Mouse (Mus musculus) intestine, postnatal 0 days (tissue): ENCODE results near the gene Heatr4. TPM values are rescaled to one million over a fixed set of nuclear protein-coding genes. Genes with fewer than 3 reads are reported as not detected.

Experiments used
- ATAC-seq: fragments of 200-750 bp; cut with Nextera tagmentation; 2 replicates; pipeline ENCODE4 v1.8.0; 2017; ENCODE audit warnings: mild to moderate bottlenecking, moderate TSS enrichment, moderate library complexity
- H3K27ac ChIP-seq: fragments of 300-500 bp; sonication (generic); 2 replicates; pipeline ENCODE4 v1.5.1; 2014; ENCODE audit warnings: mild to moderate bottlenecking, low read depth, low read length, moderate library complexity
- H3K27me3 ChIP-seq: fragments of 300-500 bp; sonication (generic); replicated peaks from 2 replicates; pipeline ENCODE4 v1.6.1; 2014; ENCODE audit warnings: low read length, mixed read lengths; ENCODE audit not compliant: control insufficient read depth, insufficient read depth
- H3K36me3 ChIP-seq: fragments of 300-500 bp; sonication (generic); 2 replicates; pipeline ENCODE4 v1.6.1; 2014; ENCODE audit warnings: mild to moderate bottlenecking, moderate library complexity; ENCODE audit not compliant: control insufficient read depth, insufficient read depth
- H3K4me1 ChIP-seq: fragments of 300-500 bp; sonication (generic); replicated peaks from 2 replicates; pipeline ENCODE4 v1.6.1; 2014; ENCODE audit warnings: antibody characterized with exemption, low read length, mixed read lengths; ENCODE audit not compliant: control insufficient read depth, insufficient read depth
- H3K4me2 ChIP-seq: fragments of 300-500 bp; sonication (generic); replicated peaks from 2 replicates; pipeline ENCODE4 v1.6.1; 2014; ENCODE audit warnings: low read depth, mild to moderate bottlenecking, moderate library complexity
- H3K4me3 ChIP-seq: fragments of 300-500 bp; sonication (generic); 2 replicates; pipeline ENCODE4 v1.5.1; 2014; ENCODE audit warnings: low read depth, low read length
- H3K9ac ChIP-seq: fragments of 300-500 bp; sonication (generic); 2 replicates; pipeline ENCODE4 v1.6.1; 2014; ENCODE audit warnings: mild to moderate bottlenecking, low read depth, low read length
- H3K9me3 ChIP-seq: fragments of 300-500 bp; sonication (generic); 2 replicates; pipeline ENCODE4 v1.6.1; 2016; ENCODE audit warnings: mixed run types; ENCODE audit not compliant: control insufficient read depth
- CTCF ChIP-seq: sonication (generic); IDR thresholded peaks from 2 replicates; pipeline ENCODE4 v1.5.1; 2016; ENCODE audit warnings: low read depth, mild to moderate bottlenecking, control low read depth, antibody characterized with exemption, moderate library complexity
- WGBS: fragments of 180-500 bp; shearing (Covaris S2); extraction: QIAGEN DNeasy Blood & Tissue Kit; methylation state at CpG from one replicate; pipeline ENCODE4 v1.1.7; 2014; 5-methylcytosine and 5-hydroxymethylcytosine counted together
- polyA plus RNA-seq: library from polyadenylated mRNA; unstranded; fragments of >200 nt; fragmentation: Nextera tagmentation; extraction: Ambion mirVana; gene quantifications from 2 replicates; pipeline ENCODE4 v1.2.1, GENCODE M21; 2015

Heatr4 gene
- polyA plus RNA-seq, 1 experiment from 2014 or later: 0.04 TPM

GRCm38 (mm10) chr12:83914202-83914740 is 70.4 kb downstream of the Heatr4 start:
- H3K4me3 ChIP-seq: no peak overlapping the region
- WGBS: 72% methylated on average over 4 of the region's 4 CpGs
- no peak overlapping the region for H3K4me2 ChIP-seq
- H3K36me3 ChIP-seq: no peaks in the 10 kb centered on the region
- no peak overlapping the region for H3K9ac ChIP-seq
- no peaks in the 10 kb centered on the region for H3K27me3 ChIP-seq
- no peaks in the 10 kb centered on the region for H3K9me3 ChIP-seq
- peak overlapping the region; percentile 46; the same call in 1 of the 2 replicates for H3K27ac ChIP-seq
- H3K4me1 ChIP-seq: peaks cover 2% of the 10 kb centered on the region; the same call in 1 of the 2 replicates
- TF ChIP-seq CTCF: no peak
- no peak for ATAC-seq

- 29% methylated on average over 2 of the region's 2 CpGs for WGBS
- H3K9me3 ChIP-seq: no peaks in the 10 kb centered on the region
- H3K27me3 ChIP-seq: no peaks in the 10 kb centered on the region
- TF ChIP-seq CTCF: no peak
- no peak overlapping the region for H3K4me3 ChIP-seq
- H3K36me3 ChIP-seq: no peaks in the 10 kb centered on the region
- no peak overlapping the region for H3K4me2 ChIP-seq
- H3K9ac ChIP-seq: no peak overlapping the region
- 0 out of 2 replicates have a peak, but pooled peaks cover 2% of the 10 kb centered on the region for H3K4me1 ChIP-seq
- ATAC-seq: peak; percentile 94
- peak overlapping the region; percentile 69; the same call in 1 of the 2 replicates for H3K27ac ChIP-seq
Observed at GRCm38 (mm10) chr12:83910451-83910850, 74.2 kb downstream of the Heatr4 start.

Other genes starting within 250 kb of the Heatr4 start
- gene Papln, start 221.2 kb downstream of the Heatr4 start, polyA plus RNA-seq: 1.7 and 1.8 TPM in 2 replicates
- gene Numb, start 62.9 kb downstream of the Heatr4 start, polyA plus RNA-seq: 28.9 and 34.4 TPM in 2 replicates
- 11.4 and 12.4 TPM in 2 replicates for gene Riox1, start 34.2 kb downstream of the Heatr4 start, polyA plus RNA-seq
- 63.7 and 69.3 TPM in 2 replicates for gene Acot2, start 3.0 kb upstream of the Heatr4 start, polyA plus RNA-seq
- gene Acot1, start 24.6 kb upstream of the Heatr4 start, polyA plus RNA-seq: 251 and 267 TPM in 2 replicates
- gene Acot4, start 53.5 kb upstream of the Heatr4 start, polyA plus RNA-seq: 45.2 and 53.8 TPM in 2 replicates
- not detected in 2 replicates for gene Gm49366, start 54.1 kb upstream of the Heatr4 start, polyA plus RNA-seq
- gene Acot3, start 67.3 kb upstream of the Heatr4 start, polyA plus RNA-seq: 22.5 and 28.2 TPM in 2 replicates
- gene Acot5, start 84.5 kb upstream of the Heatr4 start, polyA plus RNA-seq: 6.6 and 7.8 TPM in 2 replicates
- gene Acot6, start 115.8 kb upstream of the Heatr4 start, polyA plus RNA-seq: 8.4 and 9.7 TPM in 2 replicates
- 1.0 and 1.3 TPM in 2 replicates for gene Dnal1, start 129.5 kb upstream of the Heatr4 start, polyA plus RNA-seq
- 0.30 and 0.43 TPM in 2 replicates for gene Pnma1, start 163.6 kb upstream of the Heatr4 start, polyA plus RNA-seq
- gene Elmsan1, start 234.0 kb upstream of the Heatr4 start, polyA plus RNA-seq: 4.4 and 4.9 TPM in 2 replicates